Mouse (Mus musculus): ENCODE results near the gene Adad2.

Adad2 gene

GRCm38 (mm10) chr8:119616811-119617210 lies 4.3 kb downstream of the Adad2 start:
- no peak for ATAC-seq (ENCODE audit: low TSS enrichment)

DNA sequence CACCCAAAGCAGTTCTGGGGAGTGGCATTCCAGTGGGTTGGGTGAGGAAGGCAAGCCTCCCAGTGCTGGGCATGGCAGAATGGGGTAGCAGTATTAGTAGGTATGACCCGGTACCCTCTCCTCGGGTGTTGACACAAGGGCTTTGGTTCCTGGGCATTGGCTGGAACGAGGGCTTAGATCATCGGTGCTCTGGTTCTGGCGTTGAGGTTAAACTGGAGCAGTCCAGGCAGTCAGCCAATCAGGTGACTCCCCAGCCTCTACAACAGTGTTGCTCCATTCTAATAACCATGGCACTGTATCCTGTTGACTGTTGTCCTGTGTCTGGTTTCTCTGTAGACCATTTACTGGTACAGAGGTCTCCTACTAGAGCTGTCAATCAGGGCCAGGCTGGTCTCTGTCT lies 5.0 kb downstream of the Adad2 start:
- no peak for ATAC-seq (ENCODE audit: low TSS enrichment)

DNA sequence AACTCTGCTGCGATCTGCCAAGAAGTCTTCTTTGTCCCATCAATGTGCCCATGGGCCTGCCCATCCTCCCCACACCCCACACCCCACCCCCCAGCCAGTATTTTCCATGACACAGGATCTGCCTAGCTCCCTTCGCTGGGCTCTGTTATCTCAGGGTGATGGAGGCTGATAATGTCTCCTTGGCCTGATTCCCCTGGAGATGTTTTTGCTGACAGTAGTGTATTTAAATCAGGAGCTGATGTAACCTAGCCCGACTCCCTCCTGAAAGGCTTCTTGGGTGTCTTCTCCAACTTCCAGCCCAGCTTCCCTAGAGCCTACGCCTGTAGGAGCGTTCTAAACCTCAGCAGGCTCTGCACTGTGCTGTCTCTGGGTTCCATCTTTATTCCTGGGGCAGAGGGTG lies 6.3 kb downstream of the Adad2 start:
- ATAC-seq (ENCODE audit: low TSS enrichment), result no peak

- ATAC-seq (ENCODE audit: low TSS enrichment), result no peak
Observed at GRCm38 (mm10) chr8:119620116-119620840, 7.7 kb downstream of the Adad2 start.

DNA sequence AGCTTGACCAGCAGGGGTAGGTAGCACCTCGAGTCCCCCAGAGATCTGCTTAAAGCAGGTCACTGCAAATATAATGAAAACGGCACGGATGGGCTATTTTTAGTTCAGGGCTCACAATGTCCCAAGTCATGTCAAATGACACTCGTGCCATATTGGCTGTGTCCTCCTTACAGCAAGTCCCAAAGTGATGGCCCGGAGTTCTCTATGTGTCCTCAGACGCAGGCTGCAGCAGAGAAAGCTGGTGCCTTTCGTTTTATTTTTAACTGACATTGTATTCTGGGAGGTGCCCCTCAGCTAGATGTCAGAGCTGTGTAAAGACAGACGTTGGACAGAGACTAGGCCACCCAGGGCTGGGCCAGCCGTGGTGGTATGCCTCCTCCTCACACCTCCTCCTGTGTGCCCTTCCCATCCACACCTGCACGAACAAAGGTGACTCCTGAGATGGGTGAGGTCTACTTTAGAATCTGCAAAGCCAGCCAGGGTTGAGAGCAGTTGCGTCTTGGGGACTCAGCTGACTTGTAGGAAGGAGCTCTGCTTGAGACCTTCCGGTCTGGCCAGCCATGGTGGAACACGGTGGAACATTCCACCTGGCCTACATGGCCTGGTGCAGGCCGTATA lies 8.4 kb downstream of the Adad2 start:
- ATAC-seq (ENCODE audit: low TSS enrichment), result no peak

GRCm38 (mm10) chr8:119622555-119622954 lies 10.0 kb downstream of the Adad2 start:
- ATAC-seq (ENCODE audit: low TSS enrichment), result no peak

- ATAC-seq (ENCODE audit: low TSS enrichment), result no peak
Observed at GRCm38 (mm10) chr8:119623061-119623460, 10.5 kb downstream of the Adad2 start.

GRCm38 (mm10) chr8:119623744-119624143 lies 11.2 kb downstream of the Adad2 start:
- no peak for ATAC-seq (ENCODE audit: low TSS enrichment)

DNA sequence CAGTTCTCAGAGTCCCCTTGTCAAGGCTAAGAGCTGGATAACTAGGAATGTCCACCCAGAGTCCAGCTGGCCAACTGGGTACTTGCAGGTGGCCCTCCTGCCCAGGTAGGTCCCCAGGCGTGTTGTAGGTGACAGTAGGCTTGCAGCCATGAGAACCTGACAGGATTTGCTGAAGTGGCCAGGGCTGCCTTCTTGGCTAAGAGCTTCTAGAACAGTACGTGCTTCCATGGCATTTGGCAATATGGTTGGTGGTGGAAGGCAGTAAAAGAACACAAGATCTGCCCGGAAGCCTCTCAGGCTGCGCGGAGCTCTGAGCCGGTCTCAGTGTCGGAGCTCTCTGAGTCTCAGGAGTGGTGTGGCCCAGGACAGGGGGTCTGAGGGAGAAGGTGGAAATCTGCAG lies 12.4 kb downstream of the Adad2 start:
- ATAC-seq (ENCODE audit: low TSS enrichment), result no peak

DNA sequence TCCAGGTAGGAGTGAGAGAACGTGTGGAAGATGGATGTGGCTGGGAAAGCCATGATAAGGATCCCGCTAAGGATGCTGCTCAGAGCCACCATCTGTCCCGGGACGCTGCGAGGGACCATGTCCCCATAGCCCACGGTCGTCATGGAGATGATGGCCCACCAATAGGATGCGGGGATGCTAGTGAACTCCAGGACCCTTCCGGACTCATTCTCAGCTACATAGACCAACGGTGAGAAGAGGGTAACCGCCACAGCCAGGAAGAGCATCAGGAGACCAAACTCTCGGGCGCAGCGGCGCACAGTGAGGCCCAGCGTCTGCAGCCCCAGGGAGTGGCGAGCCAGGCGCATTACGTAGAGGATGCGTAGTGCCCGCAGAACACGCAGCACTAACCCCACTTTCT lies 13.2 kb downstream of the Adad2 start:
- ATAC-seq (ENCODE audit: low TSS enrichment), result no peak

- ATAC-seq (ENCODE audit: low TSS enrichment), result no peak
Observed at GRCm38 (mm10) chr8:119627199-119627598, 14.7 kb downstream of the Adad2 start.

DNA sequence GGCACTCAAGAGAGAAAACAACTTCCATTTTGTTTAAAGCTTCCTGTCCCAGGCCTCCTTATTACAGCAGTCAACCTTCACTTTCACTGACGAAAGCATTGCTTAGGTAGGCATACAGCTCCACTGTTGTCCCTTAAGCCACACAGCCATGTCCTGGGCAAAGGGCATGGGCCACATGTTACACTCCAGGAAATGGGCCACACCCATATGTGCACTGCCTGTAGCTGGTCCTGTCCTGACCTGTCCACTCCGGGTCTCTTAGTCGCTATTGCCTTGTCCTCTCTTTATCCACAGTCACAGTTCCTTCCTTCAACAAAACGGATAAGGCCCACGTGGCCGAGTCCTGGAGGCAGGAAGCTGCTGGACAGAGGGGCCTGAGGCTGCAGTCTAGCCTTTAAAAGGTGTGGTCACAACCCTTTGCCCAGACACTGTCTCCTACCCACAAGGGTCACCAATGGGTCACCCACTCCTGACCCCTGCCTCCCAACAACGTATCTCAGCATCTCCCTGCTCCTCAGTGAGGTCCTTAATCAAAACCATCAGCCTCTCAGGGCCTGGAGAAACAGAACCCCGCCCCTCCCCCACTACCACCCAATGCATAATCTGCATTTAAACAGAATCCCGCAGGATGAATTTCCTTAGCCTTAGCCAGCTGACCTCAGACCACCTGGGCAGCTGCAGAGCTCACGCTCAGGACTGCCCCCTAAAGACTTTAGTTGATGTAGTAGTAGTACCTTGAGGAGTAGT lies 15.2 kb downstream of the Adad2 start:
- no peak for ATAC-seq (ENCODE audit: low TSS enrichment)

DNA sequence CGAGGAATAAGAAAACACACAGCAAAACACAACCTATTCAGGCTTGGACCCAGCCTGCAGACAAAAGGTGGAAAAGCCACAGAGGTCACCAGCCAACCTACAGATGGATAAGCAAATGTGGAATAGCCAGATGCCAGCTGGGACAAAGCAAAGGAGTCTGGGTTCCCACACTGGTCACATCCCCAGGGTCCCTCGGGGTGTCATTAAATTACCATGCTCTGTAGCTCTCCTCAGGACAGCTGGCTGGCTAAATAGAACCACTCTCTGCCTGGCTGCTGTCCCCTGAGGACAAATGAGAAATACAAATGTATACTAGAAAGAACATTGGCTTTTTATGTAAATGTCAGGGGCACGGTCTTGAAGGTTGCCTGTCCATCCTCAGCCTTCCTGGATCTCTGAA lies 18.3 kb downstream of the Adad2 start:
- no peak for ATAC-seq (ENCODE audit: low TSS enrichment)

GRCm38 (mm10) chr8:119632246-119632645 lies 19.7 kb downstream of the Adad2 start:
- no peak for ATAC-seq (ENCODE audit: low TSS enrichment)

- ATAC-seq (ENCODE audit: low TSS enrichment), result peak; percentile 51
Observed at GRCm38 (mm10) chr8:119632909-119633308, 20.4 kb downstream of the Adad2 start.

DNA sequence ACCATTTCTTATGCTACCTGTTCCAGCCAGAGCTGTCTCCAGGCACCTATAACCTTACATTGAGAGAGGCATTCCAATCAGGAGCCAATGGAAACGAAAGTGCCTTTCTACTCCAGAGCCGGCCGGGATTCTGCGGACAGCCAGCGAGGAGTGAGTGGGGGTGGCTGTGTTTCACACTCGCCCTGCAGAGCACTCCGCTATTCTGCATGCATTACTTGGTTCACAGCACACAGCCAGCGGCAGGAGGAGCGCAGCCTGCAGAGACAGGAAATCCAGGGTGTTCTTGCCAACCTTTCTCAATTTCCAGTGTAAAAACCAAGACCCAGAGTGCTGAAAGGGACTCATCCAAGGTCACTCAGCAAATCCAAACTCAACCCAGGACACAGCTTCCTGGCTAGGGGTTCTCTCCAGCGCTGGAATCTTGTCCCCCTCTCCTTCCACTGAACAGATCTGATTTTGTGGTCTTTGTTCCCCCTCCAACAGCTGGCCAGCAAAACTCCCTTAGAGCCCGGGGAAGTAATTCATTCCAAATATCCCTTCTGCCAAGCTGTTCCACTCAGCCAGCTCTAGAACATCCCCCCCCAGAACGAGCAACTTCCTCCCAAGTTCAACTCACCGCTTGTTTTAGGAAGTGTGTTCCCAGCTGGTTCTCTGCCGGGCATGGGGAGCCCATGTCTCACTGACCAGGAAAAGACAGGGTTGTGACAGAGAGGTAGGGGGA lies 22.2 kb downstream of the Adad2 start:
- peak; percentile 81 for ATAC-seq (ENCODE audit: low TSS enrichment)

DNA sequence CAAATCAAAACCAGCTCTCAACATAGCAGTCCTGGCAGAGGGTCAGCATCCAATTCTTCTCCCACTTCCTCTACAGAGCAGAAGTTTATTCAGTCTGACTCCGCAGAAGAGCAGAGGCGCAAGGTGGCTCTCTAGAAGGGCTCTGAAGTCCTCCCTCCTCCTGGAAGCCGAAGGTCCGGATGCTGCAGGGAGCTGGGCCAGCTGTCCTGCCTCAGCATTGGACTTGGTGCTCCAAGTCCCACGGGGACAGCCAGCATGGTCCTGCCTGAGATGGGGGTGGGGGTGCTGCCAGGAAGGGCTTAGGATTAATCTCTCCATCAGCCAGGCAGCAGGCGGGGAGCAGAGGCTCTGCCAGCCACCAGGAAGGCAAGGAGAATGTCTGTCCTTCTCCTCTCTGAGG lies 22.8 kb downstream of the Adad2 start, which contains the start of gene Kcng4:
Gene Kcng4 (minus strand): TSS at position 303 of the 400 bp plus-strand sequence.
- no peak for ATAC-seq (ENCODE audit: low TSS enrichment)

- peak; percentile 54 for ATAC-seq (ENCODE audit: low TSS enrichment)
Observed at GRCm38 (mm10) chr8:119635958-119636357, 23.4 kb downstream of the Adad2 start.

DNA sequence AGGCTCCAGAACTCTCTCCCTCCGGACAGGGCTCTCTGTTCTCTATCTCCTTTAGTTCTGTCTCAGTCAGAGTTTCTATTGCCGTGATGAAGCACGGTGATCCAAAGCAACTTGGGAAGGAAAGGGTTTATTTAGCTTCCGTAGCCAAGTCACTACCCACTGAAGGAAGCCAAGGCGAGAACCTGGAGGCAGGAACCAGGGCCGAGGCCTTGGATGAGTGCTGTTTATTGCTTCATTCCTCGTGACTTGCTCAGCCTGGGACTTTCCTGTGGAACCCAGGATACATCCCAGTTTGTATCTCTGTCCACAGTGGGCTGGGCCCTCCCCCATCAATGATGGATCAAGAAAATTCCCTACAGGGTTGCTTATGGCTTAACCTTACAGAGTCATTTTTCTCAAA lies 24.2 kb downstream of the Adad2 start:
- no peak for ATAC-seq (ENCODE audit: low TSS enrichment)

GRCm38 (mm10) chr8:119637381-119637780 lies 24.8 kb downstream of the Adad2 start:
- no peak for ATAC-seq (ENCODE audit: low TSS enrichment)

- ATAC-seq (ENCODE audit: low TSS enrichment), result no peak
Observed at GRCm38 (mm10) chr8:119638261-119638660, 25.7 kb downstream of the Adad2 start.

- ATAC-seq (ENCODE audit: low TSS enrichment), result no peak
Observed at GRCm38 (mm10) chr8:119639798-119640197, 27.3 kb downstream of the Adad2 start.
